Mouse (Mus musculus): ENCODE data around the gene Gm1123.

DNA sequence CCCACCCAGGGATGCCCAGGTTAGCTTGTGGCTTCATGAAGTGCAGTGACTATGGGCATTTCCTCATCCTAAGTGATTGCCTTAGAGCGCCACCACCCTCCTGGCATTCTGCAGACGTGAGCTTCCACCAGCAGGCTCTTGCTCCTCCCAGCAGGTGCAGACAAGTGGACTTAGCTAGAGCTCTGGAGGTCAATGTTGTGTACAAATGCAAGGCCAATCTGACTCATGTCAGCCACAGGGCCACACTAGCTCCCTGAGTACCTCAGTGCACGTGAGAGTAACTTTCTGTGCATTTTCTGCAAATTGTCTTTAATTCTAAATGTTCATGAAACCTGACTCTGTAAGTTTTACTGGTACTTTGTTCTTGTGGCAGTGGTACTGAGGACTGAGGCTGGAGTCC, 19.2 kb downstream of the Gm1123 start:
- TF ChIP-seq CTCF (IDR thresholded peaks at IDR 0.05; ENCODE audit: borderline replicate concordance, insufficient read depth, low read depth, low read length), result no peak
- TF ChIP-seq POLR2A (IDR thresholded peaks at IDR 0.05; ENCODE audit: borderline replicate concordance, insufficient read depth, low read length), result no peak

Measured in cerebellum, adult 2 months (tissue).